Mouse (Mus musculus): Measurements from ENCODE around the gene Clk2.

Gene Clk2

GRCm38 (mm10) chr3:89225918-89226317 is 61.3 kb downstream of the Clk2 start:
- DNase-seq = no peak

GRCm38 (mm10) chr3:89226361-89226760 is 61.8 kb downstream of the Clk2 start:
- DNase-seq = no peak
